Mouse (Mus musculus) CH12.LX (cell line): ENCODE data around the gene Lrig2.

Experiments used
- CTCF ChIP-seq, 2 experiments: IDR thresholded peaks in 1 of 2; conservative IDR thresholded peaks in 1 of 2; 2 replicates each; pipeline ENCODE4 v1.5.1; 2011 to 2012; ENCODE audit warnings: low read depth in 2 of 2, low read length in 2 of 2, improper control_type of control experiment in 1 of 2, inconsistent platforms in 1 of 2, mild to moderate bottlenecking in 1 of 2, moderate library complexity in 1 of 2
- IRF4 ChIP-seq: IDR thresholded peaks from 2 replicates; pipeline ENCODE4 v1.6.1; 2014; ENCODE audit warnings: low read depth, mild to moderate bottlenecking, inconsistent platforms, low read length, improper control_type of control experiment
- MAFK ChIP-seq: IDR thresholded peaks from 2 replicates; pipeline ENCODE4 v1.6.1; 2011; ENCODE audit warnings: low read length, improper control_type of control experiment; ENCODE audit not compliant: insufficient replicate concordance
- MAX ChIP-seq: IDR thresholded peaks from 2 replicates; pipeline ENCODE4 v1.6.1; 2011; ENCODE audit warnings: low read length, improper control_type of control experiment
- MEF2A ChIP-seq: IDR thresholded peaks from 2 replicates; pipeline ENCODE4 v1.6.1; 2014; ENCODE audit warnings: low read depth, mild to moderate bottlenecking, inconsistent platforms, low read length, improper control_type of control experiment, borderline replicate concordance
- MXI1 ChIP-seq: IDR thresholded peaks from 2 replicates; pipeline ENCODE4 v1.6.1; 2011; ENCODE audit warnings: mild to moderate bottlenecking, low read depth, low read length, improper control_type of control experiment
- NELFE ChIP-seq: IDR thresholded peaks from 2 replicates; pipeline ENCODE4 v1.6.1; 2011; ENCODE audit warnings: low read depth, low read length, improper control_type of control experiment
- NRF1 ChIP-seq: IDR thresholded peaks from 2 replicates; pipeline ENCODE4 v1.6.1; 2014; ENCODE audit warnings: low read depth, mild to moderate bottlenecking, inconsistent platforms, low read length, improper control_type of control experiment, moderate library complexity
- POLR2A ChIP-seq: IDR thresholded peaks from 2 replicates; pipeline ENCODE4 v1.6.1; 2011; ENCODE audit warnings: low read depth, mild to moderate bottlenecking, improper control_type of control experiment, low read length
- USF1 ChIP-seq: IDR thresholded peaks from 2 replicates; pipeline ENCODE4 v1.6.1; 2014; ENCODE audit warnings: low read depth, mild to moderate bottlenecking, inconsistent platforms, low read length, improper control_type of control experiment
- ZC3H11A ChIP-seq: IDR thresholded peaks from 2 replicates; pipeline ENCODE4 v1.6.1; 2012; ENCODE audit warnings: low read depth, mild to moderate bottlenecking, inconsistent platforms, low read length, improper control_type of control experiment

DNA sequence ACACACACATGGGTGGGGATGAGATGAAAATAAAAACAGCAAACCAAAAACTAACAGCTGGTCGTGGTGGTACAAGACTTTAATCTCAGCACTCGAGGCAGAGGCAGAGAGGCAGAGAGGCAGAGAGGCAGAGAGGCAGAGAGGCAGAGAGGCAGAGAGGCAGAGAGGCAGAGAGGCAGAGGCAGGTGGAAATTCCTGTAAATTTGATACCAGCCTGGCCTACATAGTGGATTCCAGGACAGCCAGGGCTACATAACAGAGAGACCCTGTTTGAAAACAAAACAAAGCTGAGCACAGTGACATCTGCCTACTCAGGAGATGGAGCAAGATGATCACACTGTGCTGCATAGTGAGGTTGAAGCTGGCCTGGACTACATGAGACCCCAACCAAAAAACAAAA, 64.5 kb downstream of the Lrig2 start:
- no peak for TF ChIP-seq MEF2A
- TF ChIP-seq MAFK: no peak
- no peak for TF ChIP-seq POLR2A
- TF ChIP-seq CTCF (conservative IDR thresholded peaks at IDR 0.05 in 1 of 2, IDR thresholded peaks at IDR 0.05 in 1 of 2; ENCODE audit: low read depth in 2 of 2, low read length in 2 of 2): no peak
- no peak for TF ChIP-seq NELFE
- TF ChIP-seq IRF4: no peak
- no peak for TF ChIP-seq USF1
- TF ChIP-seq NRF1: no peak
- no peak for TF ChIP-seq ZC3H11A
- TF ChIP-seq MXI1: no peak
- no peak for TF ChIP-seq MAX
